Mouse (Mus musculus): Measurements from ENCODE around the gene Lhpp.

GRCm38 (mm10) chr7:132600026-132600425 is 10.4 kb upstream of the Lhpp start:
- TF ChIP-seq EP300 (optimal IDR thresholded peaks at IDR 0.05) (no peak), CTCF (IDR thresholded peaks at IDR 0.05; ENCODE audit: low read depth) (no peak)
